Mouse (Mus musculus) heart, adult 8-10 months (tissue): ENCODE measurements around the gene Tlx2. TPM values are rescaled to one million over a fixed set of nuclear protein-coding genes. Genes with fewer than 3 reads are reported as not detected.

Experiments used
- DNase-seq: peaks from one replicate; pipeline ENCODE4 v3.0.0; 2022; ENCODE audit warnings: low spot score
- microRNA-seq: library from miRNA; unstranded; fragments of <30 nt; microRNA quantifications from one replicate; pipeline ENCODE4 v1.2.0, GENCODE M21; 2022
- total RNA-seq, 4 experiments: library from RNA; stranded (reverse); gene quantifications; 2 replicates each; pipeline ENCODE4 v1.2.4; 2022

Gene Tlx2
- total RNA-seq, 4 experiments from 2014 or later, result 0.16 TPM; not detected in 3

DNA sequence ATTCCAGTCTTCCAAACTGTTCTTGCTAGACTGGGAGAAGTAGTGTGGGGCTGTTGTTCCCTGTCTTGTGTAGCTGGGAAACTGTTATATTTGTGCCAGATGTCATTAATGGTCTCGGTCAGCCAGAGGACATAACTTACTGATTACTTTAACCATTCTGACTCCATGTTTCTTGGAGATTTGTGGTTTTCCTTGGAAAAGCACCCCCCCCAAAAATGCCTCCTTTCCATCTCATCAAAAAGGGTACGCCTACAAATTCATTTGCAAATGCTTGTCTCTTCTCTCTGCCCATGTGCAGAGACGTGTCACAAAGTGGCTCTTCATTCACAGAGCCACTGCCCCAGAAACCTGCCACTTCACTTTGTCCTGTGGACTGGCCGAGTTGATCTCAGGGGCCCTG is 45.7 kb downstream of the Tlx2 start:
- DNase-seq, result no peak

DNA sequence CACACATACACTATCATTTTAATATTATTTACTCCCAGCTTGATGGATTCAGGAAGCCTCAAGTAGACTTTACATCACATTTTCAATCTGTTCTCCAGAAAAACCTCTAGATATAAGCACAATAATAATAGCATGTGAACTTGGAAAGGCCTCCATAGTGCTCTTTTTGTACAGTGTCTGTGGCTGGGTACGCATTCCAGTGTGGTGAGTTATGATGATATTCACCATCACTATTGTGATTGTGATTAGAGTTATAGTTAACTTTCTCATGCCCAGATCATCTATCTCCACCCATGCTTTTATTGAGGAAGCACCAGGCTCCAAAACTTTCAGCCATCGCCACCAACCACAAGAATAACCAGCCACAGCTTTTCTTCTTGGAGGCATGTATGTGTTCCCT is 46.3 kb downstream of the Tlx2 start:
- no peak for DNase-seq

- no peak for DNase-seq
These were observed 47.1 kb downstream of the Tlx2 start for GRCm38 (mm10) chr6:83023008-83023407.

DNA sequence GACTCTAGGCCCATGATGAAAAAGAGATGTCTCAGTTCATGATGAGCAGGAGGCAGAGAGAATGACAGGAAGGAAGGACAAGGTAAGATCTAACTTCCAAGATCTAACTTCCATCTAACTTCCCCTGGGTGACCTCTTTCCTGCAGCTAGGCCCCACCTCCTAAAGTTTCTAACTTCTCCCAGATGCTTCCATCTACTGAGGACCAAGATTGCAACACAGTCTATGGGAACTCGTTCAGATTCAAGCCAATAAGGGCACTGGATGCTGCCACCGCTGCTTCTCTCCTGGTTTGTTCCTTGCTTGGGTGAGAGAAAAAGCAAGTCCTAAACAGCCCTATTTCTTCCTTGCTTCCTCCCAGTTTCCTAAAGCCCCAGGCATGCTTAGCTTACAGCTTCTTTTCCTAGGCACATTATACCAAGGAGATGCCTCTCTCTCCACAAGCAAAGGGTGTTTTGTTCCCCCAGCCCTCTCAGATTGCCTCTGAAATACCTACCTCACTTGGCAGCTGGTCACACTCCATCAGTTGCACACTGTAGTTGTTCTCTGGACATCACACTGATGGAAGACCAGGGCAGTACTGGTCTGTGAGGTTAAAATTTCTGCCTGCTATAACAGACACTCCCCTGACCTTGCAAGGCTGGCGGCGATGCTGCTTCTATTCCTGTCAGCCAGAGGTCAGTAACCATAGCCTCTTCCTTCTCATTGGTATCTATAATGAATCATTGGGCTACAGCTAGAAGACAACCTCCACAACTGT is 49.1 kb downstream of the Tlx2 start:
- DNase-seq, result no peak

- DNase-seq, result no peak
These were observed 50.0 kb downstream of the Tlx2 start for GRCm38 (mm10) chr6:83020121-83020520.

GRCm38 (mm10) chr6:83019044-83019443 is 51.0 kb downstream of the Tlx2 start:
- no peak for DNase-seq

Small RNA genes within 50 kb of the gene (microRNA-seq; reads per million reads assigned to microRNA genes)
- gene Mir3470a (not detected), gene Mir7040 (not detected)

Other genes with a start within 250 kb of the Tlx2 start
- gene Sema4f, start 130.5 kb downstream of the Tlx2 start, total RNA-seq, result under 1 TPM in 3 of 4 experiments, not detected in 1; 0.17 to 0.31 (median 0.22) TPM
- not detected for gene M1ap, start 123.4 kb downstream of the Tlx2 start, total RNA-seq
- gene Dok1, start 36.8 kb downstream of the Tlx2 start, total RNA-seq, result 1 to 10 TPM; 1.9 to 2.2 (median 2.0) TPM
- 1 to 10 TPM; 1.7 to 2.6 (median 2.0) TPM for gene Loxl3, start 36.1 kb downstream of the Tlx2 start, total RNA-seq
- gene Aup1, start 15.8 kb downstream of the Tlx2 start, total RNA-seq, result 10 to 100 TPM; 63.1 to 78.6 (median 72.3) TPM
- gene Htra2, start 15.0 kb downstream of the Tlx2 start, total RNA-seq, result 10 to 100 TPM; 33.9 to 37.7 (median 34.7) TPM
- 1 to 10 TPM in 1 of 4 experiments, under 1 TPM in 3; 0.55 to 1.4 (median 0.84) TPM for gene Dqx1, start 12.4 kb downstream of the Tlx2 start, total RNA-seq
- gene Pcgf1, start 7.6 kb upstream of the Tlx2 start, total RNA-seq, result 1 to 10 TPM; 7.6 to 9.8 (median 8.5) TPM
- 1 to 10 TPM in 3 of 4 experiments, under 1 TPM in 1; 0.90 to 2.9 (median 1.3) TPM for gene Lbx2, start 16.1 kb upstream of the Tlx2 start, total RNA-seq
- gene Ccdc142, start 31.3 kb upstream of the Tlx2 start, total RNA-seq, result 1 to 10 TPM in 3 of 4 experiments, under 1 TPM in 1; 0.72 to 2.8 (median 1.3) TPM
- 1 to 10 TPM in 3 of 4 experiments, under 1 TPM in 1; 0.57 to 1.9 (median 1.2) TPM for gene Gm42688, start 31.3 kb upstream of the Tlx2 start, total RNA-seq
- 100 to 1,000 TPM; 132 to 143 (median 140) TPM for gene Mrpl53, start 38.7 kb upstream of the Tlx2 start, total RNA-seq
- gene Mogs, start 45.2 kb upstream of the Tlx2 start, total RNA-seq, result 10 to 100 TPM in 1 of 4 experiments, 1 to 10 TPM in 3; 6.0 to 10.3 (median 8.0) TPM
- 10 to 100 TPM; 75.5 to 91.1 (median 82.0) TPM for gene Wbp1, start 51.3 kb upstream of the Tlx2 start, total RNA-seq
- gene Ino80b, start 55.1 kb upstream of the Tlx2 start, total RNA-seq, result 10 to 100 TPM; 11.3 to 19.5 (median 15.3) TPM
- 1 to 10 TPM; 4.8 to 5.4 (median 5.3) TPM for gene Rtkn, start 65.2 kb upstream of the Tlx2 start, total RNA-seq
- 1 to 10 TPM; 2.1 to 2.6 (median 2.4) TPM for gene Wdr54, start 86.1 kb upstream of the Tlx2 start, total RNA-seq
- gene 1700003E16Rik, start 86.1 kb upstream of the Tlx2 start, total RNA-seq, result under 1 TPM; 0.16 to 0.41 (median 0.18) TPM
- 100 to 1,000 TPM; 120 to 137 (median 134) TPM for gene Dctn1, start 95.6 kb upstream of the Tlx2 start, total RNA-seq
- not detected for gene Slc4a5, start 149.5 kb upstream of the Tlx2 start, total RNA-seq